Mouse (Mus musculus) layer of hippocampus, adult 9-10 months (tissue): Measurements from ENCODE around the gene Mllt6.
"Not testable (repeated sequence)": the region's sequence is repeated elsewhere in the genome, so short reads cannot be mapped to it uniquely, and the experiment has no call there.

Source experiments
- DNase-seq: peaks from one replicate; pipeline ENCODE4 v3.0.0; 2022; ENCODE audit warnings: low spot score

Gene Mllt6

DNA sequence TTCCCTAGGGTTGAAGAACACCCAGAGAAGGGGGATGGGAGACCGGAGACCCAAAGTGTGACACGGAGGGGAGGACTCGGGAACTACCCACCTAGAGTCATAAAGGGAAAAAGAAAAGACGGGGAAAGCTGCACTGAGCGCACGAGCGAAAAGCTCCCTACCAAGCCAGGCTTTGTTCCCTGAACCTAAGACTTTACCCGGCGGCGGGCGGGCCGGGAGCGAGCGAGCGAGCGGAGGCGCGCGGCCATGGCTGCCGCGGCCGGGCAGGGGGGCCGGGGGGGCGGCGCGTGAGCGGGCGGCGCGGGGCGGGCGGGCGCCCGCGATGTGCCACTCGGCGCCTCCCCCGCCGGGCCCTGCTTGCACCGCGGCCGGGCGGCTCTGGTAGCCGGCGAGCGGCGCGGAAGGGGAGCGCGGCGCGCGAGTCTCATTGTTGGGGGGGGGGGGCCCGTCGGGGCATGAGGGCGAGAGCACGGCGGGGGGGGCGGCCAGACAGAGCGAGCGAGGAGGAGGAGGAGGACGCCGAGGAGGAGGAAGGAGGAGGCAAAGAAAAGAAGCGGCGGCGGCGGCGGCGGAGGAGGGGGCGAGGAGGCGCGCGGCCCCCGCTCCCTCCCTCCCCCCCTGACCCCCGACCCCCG, at the start of gene Mllt6:
TSS of gene Mllt6 (plus strand) at position 522 of the 635 bp plus-strand sequence.
- no peak for DNase-seq

DNA sequence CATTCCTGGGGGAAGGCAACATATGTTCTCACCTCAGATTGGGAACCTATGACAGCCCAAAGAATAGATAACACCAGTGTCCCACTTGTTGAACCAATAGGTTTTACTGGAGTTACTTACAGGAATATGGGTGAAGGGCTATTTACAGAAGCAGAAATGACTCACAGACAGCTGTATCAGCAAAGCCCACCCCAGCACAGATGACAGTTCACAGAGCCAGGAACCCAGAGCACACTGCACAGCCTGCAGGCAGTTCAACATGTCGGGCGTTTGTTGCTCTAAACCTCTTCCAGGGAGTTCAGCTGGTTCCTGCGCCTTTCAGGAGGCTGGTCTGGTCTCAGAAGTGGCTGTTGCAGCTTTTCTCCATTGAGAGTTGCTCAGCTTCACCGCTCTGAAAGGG, 47.9 kb upstream of the Mllt6 start:
- DNase-seq = no peak

DNA sequence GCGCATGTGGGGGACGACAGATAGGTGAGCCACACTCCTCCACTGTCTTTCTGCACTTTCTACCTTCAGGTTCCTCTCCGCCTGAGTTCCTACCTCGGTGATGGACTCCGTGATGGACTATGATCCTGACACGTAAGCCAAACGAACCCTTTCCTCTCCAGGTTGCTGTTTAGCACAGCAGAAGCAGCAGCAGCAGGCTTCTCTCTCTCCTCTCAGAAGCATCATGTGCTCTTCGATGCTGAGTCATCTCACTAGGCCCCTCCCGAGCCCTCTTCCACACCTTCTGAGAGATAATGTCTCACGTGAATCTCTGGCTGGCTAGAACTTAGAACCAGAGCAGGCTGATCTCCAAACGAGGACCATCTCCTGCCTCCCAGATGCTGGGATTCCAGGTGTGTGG, 44.8 kb upstream of the Mllt6 start:
- no peak for DNase-seq

DNA sequence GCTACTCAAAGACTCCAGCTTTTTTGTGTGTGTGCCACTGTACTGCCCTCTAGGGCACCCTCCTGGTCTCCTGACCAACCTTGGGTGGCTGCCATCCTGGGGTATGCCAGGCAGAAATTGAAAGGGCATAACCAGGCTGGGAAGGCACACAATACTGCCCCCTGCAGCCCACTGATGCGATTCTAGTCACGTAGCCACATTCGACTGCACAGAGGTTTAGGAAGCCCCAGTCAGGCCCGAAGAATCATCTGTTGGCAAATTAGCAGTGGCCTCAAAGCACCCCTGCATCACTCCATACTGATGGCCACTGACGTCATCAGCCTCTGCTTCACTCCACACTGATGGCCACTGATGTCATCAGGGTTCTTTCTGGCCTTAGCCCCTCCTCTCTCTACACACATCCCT, 43.8 kb upstream of the Mllt6 start:
- no peak for DNase-seq

DNA sequence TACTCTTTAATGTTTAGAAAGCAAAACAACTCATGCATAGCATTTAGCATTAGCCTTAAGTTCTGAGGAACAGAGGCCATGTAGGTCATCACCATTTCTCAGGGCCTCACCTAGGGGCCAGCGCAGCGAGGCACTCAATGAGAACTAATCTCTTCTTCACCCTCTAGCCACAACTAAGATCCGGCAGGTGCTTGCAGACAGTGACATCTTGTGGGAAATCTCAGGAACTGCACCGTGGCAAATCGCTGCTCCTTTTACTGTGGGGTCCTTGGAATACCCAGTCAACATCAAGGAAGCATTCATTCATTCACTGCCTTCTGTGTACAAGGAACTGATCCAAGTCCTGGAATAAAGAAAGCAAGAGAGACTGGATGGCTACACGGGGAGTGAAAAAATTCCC, 40.8 kb upstream of the Mllt6 start:
- peak; percentile 77 for DNase-seq

DNA sequence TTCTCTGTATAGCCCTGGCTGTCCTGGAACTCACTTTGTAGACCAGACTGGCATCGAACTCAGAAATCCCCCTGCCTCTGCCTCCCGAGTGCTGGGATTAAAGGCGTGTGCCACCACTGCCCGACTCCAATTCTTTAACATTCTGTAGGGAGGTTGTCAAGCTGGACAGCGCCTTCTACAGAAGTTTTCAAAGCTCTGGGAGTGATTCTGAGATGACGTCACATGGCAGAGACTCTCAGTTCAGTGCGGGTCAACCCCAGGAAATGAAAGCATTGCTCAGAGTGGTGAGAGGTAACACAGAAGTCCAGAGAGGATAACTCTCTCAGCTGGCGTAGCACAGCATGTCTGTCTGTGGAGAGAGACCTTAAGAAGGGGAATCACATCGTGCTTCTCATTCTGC, 40.0 kb upstream of the Mllt6 start:
- DNase-seq = no peak

DNA sequence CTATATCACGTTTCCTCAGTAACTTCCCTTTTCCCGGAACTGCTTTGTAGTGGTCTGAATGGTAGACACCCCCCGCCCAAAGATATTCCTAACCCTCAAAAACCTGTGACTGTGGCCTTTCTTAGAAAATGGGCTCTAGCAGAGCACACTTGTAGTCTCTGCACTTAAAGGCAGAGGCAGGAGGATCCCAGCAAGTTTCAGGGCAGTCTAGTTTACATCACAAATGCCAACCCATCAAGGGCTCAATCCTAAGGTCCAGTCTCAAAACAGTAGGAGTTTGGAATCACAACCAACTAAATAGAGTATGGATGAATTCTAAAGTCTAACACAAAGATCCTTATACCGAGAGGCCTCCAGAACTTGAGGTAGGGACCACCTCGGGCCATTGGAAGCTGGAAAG, 37.7 kb upstream of the Mllt6 start:
- DNase-seq = no peak

DNA sequence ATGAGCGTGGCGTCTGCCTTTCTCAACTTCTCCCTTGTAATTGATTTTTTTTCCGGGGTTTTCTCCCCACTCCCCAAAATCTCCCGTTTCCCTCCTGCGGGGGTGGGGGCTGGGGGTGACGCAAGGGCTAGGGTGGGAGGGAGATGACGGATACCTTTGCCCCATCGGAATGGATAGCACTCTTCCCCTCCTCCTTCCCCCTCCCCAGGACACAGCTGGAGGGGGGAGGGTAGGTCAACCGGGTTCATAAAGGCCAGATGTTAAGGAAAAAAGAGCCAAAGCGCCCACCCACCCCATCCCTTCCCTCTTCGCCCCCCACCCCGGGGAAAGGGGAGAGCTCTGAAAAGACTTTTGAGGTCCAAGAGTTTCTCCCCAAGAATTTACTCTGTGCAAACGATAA, 36.8 kb upstream of the Mllt6 start:
- DNase-seq = no peak

DNA sequence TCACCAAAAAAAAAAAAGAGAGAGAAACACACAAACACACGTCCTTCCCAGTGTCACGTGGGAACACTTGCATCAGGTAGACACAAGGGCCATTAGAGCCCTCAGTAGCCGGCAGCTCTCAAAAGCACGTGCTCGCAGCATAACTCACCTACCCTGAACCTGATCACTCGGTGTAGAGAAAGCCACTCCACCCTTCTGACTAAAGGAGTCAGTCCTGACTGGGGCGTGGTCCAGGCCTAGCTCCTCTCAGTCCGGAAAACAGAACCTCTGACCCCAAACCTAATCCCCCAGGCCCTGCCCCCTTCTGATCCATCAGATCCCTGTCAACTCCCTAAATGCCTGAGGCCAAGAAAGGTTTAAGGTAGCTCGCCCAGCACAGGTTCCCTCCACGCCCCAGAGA, 36.4 kb upstream of the Mllt6 start:
- DNase-seq = no peak

DNA sequence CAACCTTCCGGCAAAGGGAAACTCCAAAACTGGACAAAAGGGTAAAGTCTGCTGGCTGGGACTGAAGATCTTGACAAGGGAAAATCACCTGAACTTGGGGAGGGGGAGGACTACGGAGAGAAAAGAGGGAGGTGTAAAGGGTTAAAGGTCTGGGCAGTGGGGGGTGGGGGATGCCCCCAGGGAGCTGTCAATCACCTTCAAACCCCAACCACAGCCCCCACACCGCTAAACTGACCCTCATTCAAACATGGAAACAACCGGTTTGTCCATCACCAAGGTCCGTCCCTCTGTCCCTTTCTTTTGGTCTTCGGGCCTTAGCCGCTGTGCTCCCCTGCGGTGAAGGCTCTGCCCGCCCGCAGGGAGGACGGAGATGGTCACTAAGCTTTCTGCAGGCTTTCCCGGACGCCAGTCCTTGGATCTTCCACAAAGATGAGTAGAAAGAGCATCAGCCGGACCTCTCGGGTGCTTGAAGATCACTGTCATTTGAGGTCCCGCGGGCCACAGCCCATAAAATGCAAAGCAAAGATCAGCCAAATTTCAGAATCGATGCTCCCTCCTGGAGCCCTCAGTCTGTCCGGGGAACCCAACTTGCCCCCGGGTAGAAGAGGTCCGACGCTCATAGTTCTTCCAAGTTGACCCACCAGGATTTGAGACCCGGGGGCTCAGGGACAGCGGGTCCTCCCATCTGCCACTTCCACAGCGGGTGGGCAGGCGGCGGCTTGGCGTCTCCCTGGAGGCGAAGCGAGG, 35.5 kb upstream of the Mllt6 start:
- no peak for DNase-seq

DNA sequence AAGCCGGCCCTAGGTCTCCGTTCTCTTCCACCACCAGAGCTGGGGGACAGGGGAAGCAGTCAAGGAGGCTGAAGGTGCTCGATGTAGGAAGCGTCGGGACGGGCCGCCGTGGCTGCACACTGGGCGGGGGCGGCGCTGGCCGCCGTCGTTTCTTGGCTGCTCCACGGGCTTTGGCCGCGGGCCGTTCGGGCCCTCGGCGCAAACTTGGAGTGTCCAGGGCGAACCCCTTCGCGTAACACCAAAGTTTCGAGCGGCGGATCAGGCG, 35.0 kb upstream of the Mllt6 start:
- DNase-seq = no peak

DNA sequence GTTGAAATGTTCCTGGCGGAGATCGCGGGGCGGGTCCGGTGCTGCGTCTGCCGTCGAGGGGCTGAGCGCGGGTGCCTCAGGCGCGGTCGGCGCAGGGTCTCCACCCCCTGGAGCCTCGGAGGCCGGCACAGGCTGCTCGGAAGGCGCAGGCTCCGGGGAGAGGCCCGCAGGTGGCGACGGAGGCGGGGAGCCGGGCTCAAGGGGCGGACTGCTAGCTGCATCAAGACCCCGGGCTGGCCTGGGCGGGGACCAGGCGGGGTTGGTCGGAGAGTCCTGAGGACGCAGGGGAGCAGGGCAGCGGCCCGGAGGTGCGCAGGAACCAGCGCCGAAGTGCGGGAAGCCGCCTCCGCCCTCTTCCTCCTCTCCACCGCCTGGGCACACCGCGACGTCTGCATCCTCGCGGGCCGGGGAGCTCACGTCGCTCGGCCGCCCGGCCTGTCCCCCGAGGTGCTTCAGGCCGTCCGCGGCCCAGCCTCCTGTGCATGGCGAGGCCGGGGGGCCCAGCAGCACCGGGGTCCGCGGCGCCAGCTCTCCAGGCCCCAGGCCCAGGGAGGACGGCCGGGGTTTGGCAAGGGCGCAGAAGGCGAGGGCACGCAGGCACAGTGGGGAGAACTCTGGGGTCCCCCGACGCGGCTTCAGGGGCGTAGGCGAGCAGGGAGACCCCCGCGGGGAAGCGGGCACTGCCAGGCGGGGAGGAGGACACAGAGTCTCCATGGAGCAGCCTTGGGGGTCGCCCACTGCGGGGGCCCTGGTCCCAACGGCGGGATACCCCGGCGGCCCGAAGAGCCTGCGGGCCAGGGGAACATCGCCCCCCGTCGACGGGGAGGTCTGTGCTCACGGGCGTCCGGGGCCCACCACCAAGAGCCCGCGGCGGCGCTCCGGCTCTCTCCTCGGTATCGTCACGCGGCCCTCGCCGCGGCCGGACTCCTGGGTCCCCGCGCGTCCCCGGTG, 34.4 kb upstream of the Mllt6 start:
- no peak for DNase-seq

DNA sequence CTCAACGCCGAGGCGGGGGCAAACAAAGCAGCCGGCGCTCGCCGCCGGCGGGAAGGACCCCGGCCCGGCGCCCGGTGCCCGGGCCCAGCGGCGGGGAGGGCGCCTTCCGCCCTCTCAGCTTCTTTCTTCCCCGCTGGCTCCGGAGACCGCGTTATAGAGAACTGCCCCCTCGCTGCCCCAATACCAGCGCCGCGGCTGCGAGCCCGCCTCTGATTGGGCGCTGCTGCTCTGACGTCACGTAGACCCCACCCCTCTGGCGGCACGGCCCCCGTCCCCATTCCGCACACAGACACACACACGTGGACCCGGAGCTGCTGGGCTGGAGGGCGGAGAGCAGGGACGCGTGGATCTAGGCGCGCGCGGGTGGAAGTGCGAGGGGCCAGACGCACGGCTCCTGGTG, 33.6 kb upstream of the Mllt6 start, which contains the start of gene Epop:
TSS of gene Epop (minus strand) at position 127 of the 400 bp plus-strand sequence.
- DNase-seq = no peak

DNA sequence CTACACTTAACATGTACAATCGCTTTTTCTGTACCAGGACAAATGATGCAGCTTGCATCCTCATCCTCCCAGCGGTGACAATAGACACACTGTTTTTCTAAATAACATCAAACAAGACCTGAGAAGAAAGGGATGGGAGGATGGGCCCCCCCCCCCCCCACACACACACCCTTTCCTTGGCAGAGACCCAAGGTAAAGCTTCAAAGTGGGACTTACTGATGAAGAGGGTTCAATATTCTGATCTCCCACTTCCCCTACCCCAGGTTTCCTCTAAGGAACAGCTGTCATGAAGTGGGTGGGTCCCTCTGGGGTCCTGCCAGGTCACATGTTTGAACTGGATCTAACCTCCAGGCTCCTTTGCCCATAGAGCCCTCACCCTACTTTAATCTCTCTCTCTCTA, 32.2 kb upstream of the Mllt6 start:
- DNase-seq = no peak

DNA sequence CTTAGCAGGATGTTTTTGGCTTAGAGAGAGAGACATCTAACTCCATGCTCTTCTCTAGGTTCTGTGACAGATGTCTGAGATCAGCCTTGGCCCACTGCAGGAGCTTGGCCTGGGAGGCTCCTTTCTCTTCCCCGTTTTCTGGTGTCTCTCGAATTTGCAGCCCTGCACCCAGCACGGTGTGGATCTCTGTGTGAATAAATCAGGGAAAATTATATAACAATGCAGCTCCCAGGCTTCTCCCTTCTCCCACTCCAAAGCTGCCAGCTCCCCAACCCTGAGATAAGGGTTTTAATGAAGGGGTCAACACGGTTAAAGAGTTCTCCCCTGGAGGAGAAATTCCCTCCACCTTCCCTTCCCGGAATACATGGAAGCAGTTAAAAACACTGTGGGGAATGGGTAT, 31.7 kb upstream of the Mllt6 start:
- DNase-seq = no peak

DNA sequence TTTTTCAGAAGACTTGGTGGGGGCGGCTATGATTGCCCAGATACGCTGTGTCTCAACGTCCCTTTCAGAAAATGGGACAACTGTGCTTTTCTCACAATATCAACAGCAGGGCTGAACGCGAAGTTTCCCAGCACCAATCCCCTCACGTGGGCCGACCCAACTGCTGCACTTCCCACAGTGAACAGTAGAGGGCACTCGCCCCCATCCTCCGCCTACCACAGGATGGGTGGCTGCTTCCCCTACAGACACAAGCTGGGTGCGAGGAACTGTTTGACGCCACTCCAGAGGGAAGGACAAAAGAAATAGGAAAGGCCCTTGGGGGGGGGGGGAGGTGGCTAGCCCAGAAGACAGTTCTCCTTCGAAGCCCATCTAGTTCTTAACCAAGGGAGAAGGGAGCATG, 31.3 kb upstream of the Mllt6 start:
- DNase-seq = no peak

DNA sequence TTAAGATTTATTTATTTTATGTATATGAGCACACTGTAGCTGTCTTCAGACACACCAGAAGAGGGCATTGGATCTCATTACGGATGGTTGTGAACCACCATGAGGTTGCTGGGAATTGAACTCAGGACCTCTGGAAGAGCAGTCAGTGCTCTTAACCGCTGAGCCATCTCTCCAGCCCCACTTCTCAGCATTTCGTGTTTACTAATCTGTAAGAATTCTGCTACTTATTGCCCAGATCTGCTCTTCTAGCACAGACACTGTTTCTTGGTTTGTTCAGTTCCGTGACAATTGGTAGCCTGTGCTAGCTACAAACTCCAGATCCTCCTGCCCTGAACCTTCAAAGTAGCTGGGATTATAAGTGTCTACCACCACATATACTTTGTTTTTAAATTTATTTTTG, 30.8 kb upstream of the Mllt6 start:
- DNase-seq = not testable (repeated sequence)

DNA sequence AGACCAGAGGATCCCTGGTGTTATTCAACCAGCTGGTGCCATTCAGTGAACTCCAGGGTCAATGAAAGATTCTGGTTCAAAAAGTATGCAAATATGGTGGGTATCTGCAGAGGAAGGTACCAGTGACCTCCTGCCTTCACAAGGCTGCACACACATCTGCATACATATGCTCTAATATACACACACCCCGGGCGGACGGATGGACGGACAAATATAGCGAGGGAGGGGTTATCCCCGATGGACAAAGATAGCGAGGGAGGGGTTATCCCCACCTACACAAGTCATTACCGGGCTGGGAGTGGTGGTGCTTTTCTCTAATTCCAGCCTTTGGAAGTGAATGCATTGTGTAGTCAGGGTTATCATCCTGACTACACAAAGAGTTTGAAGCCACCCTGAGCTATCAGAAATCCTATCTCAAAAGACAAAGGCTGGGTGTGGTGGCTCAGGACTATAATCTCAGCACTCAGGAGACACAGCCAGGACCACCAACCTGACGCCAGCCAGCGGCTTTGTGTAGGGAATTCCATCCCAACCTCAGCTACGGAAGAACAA, 27.7 kb upstream of the Mllt6 start:
- DNase-seq = no peak

DNA sequence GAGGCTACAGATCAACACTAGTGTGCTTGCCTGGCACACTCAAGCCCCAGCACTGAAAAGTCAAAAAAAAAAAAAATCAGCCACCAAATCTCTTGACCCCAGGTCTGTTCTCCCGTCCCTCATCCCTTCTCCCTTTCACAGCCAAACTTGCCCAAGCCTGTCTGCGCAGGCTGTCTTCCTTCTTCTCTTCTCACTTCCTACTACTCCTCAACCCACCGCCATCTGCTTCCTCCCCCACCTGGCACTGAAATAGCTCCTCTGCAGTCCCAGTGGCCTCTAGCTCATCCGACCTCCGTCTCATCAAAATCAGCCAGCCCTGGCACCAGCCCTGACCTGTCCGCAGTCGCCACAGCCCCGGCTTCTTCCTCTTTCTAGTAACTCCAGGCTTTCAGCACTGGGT, 21.5 kb upstream of the Mllt6 start:
- DNase-seq = no peak

DNA sequence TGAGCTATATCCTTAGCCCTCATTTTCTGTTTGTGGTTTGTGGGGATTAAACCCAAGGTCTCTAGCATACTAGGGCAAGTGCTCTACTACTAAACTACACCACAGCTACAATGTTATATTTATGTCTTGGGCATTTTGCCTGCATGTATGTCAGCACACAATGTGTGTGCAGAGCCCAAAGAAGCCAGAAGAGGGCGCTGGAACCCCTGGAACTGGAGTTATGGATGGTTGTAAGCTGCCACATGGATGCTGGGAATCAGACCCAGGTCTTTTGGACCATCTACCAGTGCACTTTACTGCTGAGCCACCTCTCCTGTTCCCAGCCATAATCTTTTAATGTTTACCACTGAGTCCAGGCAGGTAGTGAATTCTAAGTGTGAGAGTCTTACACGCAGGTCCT, 20.5 kb upstream of the Mllt6 start:
- DNase-seq = no peak

DNA sequence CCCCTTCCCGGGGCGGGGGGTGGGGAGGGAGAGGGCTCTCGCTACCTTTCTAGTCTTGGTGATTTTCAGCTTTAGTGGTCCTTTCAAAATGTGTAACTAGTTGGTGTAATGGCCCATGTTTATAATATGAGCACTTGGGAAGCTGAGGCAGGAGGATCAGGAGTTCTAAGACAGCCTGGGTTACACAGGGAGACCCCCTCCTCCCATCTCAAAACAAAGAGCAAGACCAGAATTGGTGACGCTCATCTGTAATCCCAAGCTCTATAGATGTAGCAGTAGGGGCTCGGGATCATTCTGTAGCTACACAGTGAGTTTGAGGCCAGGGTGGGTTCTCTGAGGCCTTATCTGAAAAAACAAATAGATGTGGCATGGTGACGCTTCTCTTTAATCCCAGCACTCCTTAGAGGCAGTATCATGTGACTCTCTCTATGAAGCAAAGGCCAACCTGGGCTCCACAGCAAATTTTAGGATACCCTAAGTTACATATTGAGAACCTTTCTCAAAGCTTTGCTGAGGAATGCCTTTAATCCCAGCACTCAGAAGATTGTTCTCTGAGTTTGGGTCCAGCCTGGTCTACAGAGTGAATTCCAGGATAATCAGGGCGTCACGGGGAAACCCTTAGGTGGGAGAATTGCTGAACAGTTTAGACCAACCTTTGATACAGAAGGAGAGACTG, 19.7 kb upstream of the Mllt6 start:
- DNase-seq = no peak

DNA sequence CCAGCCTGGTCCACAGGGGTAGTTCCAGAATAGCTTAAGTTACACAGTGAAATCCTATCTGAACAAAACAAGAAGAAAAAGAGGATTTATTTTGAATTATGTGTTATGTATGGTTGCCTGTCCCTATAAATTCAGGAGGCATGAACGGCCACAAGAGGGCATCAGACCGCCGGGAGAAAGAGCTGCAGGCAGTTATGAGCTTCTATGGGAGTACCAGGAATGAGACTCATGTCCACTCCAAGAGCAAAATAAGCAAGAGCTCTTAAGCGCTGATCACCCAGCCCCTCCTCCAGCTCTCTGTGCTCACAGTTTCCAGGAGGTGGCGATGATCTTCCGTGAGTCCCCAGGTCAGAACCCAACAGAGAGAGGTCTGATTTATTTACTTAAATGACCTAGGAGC, 18.4 kb upstream of the Mllt6 start:
- DNase-seq = no peak
